Mouse (Mus musculus) limb, embryonic 14.5 days (tissue): Measurements from ENCODE around the gene Nthl1. TPM values are rescaled to one million over a fixed set of nuclear protein-coding genes. Genes with fewer than 3 reads are reported as not detected.

Source experiments
- ATAC-seq: fragments of 200-750 bp; cut with Nextera tagmentation; 2 replicates; pipeline ENCODE4 v1.8.0; 2017; ENCODE audit warnings: low read depth, moderate number of reproducible peaks, moderate TSS enrichment; ENCODE audit not compliant: low FRiP score
- DNase-seq: peaks from one replicate; pipeline ENCODE4 v3.0.0-alpha.2; 2015; ENCODE audit warnings: low spot score
- H3K27ac ChIP-seq: fragments of 300-500 bp; sonication (generic); replicated peaks from 2 replicates; pipeline ENCODE4 v1.5.1; 2014; ENCODE audit warnings: low read depth, mild to moderate bottlenecking, low read length, moderate library complexity, mixed read lengths
- H3K27me3 ChIP-seq: fragments of 300-500 bp; sonication (generic); 2 replicates; pipeline ENCODE4 v1.6.1; 2014; ENCODE audit warnings: low read length, mixed read lengths; ENCODE audit not compliant: control insufficient read depth, insufficient read depth
- H3K36me3 ChIP-seq: fragments of 300-500 bp; sonication (generic); 2 replicates; pipeline ENCODE4 v1.6.1; 2014; ENCODE audit warnings: mild to moderate bottlenecking, low read length, moderate library complexity, mixed read lengths; ENCODE audit not compliant: control insufficient read depth, insufficient read depth
- H3K4me1 ChIP-seq: fragments of 300-500 bp; sonication (generic); 2 replicates; pipeline ENCODE4 v1.6.1; 2014; ENCODE audit warnings: antibody characterized with exemption, low read length, mixed read lengths; ENCODE audit not compliant: control insufficient read depth, insufficient read depth
- H3K4me2 ChIP-seq: fragments of 300-500 bp; sonication (generic); replicated peaks from 2 replicates; pipeline ENCODE4 v1.6.1; 2014; ENCODE audit warnings: low read depth, mild to moderate bottlenecking, low read length, moderate library complexity; ENCODE audit not compliant: severe bottlenecking
- H3K4me3 ChIP-seq: fragments of 300-500 bp; sonication (generic); replicated peaks from 2 replicates; pipeline ENCODE4 v1.5.1; 2014; ENCODE audit warnings: low read length
- H3K9ac ChIP-seq: fragments of 300-500 bp; sonication (generic); 2 replicates; pipeline ENCODE4 v1.6.1; 2014; ENCODE audit warnings: mild to moderate bottlenecking, low read depth, low read length, moderate library complexity; ENCODE audit not compliant: severe bottlenecking
- H3K9me3 ChIP-seq: fragments of 300-500 bp; sonication (generic); 2 replicates; pipeline ENCODE4 v1.6.1; 2016; ENCODE audit warnings: low read length; ENCODE audit not compliant: control insufficient read depth
- POLR2A ChIP-seq: fragments of 200-500 bp; IDR thresholded peaks from 2 replicates; pipeline ENCODE4 v1.8.0; 2012; ENCODE audit warnings: inconsistent platforms, mild to moderate bottlenecking, moderate library complexity, borderline replicate concordance; ENCODE audit not compliant: insufficient read depth, insufficient read length; ENCODE audit errors: extremely low read depth
- WGBS: fragments of 180-500 bp; shearing (Covaris S2); extraction: QIAGEN DNeasy Blood & Tissue Kit; methylation state at CpG from one replicate; pipeline ENCODE4 v1.1.7; 2014; 5-methylcytosine and 5-hydroxymethylcytosine counted together
- polyA plus RNA-seq, 2 experiments: library from polyadenylated mRNA; depleted of rRNA in 1 of 2; stranded (reverse) in 1 of 2; unstranded in 1 of 2; fragments of >200 nt; fragmentation: Nextera tagmentation in 1 of 2; extraction: Ambion mirVana in 1 of 2; gene quantifications; 2 replicates each; pipeline versions ENCODE4 v1.2.1 to v1.2.3; 2012 to 2014

The Nthl1 gene
- polyA plus RNA-seq, 2 experiments: 17.8 to 30.0 TPM

- H3K27ac ChIP-seq: no peak overlapping the region
- no peak for DNase-seq
- no peak overlapping the region for H3K4me2 ChIP-seq
- no peaks in the 10 kb centered on the region for H3K27me3 ChIP-seq
- H3K36me3 ChIP-seq: peaks cover 25% of the 10 kb centered on the region
- H3K4me1 ChIP-seq: peaks cover 35% of the 10 kb centered on the region
- ATAC-seq: no peak
- 69% methylated on average over 5 of the region's 5 CpGs for WGBS
- no peak overlapping the region for H3K4me3 ChIP-seq
- TF ChIP-seq POLR2A: no peak
- H3K9ac ChIP-seq: no peak overlapping the region
- no peaks in the 10 kb centered on the region for H3K9me3 ChIP-seq
Measured at GRCm38 (mm10) chr17:24636781-24637481, 4.5 kb downstream of the Nthl1 start.

GRCm38 (mm10) chr17:24638214-24638613 is 5.7 kb downstream of the Nthl1 start:
- Histone ChIP-seq H3K4me1 (peaks cover 30% of the 10 kb centered on the region), H3K27ac (peak overlapping the region; percentile 94), H3K9ac (no peak overlapping the region), H3K4me3 (no peak overlapping the region), H3K4me2 (no peak overlapping the region), H3K27me3 (no peaks in the 10 kb centered on the region), H3K36me3 (peaks cover 37% of the 10 kb centered on the region), H3K9me3 (no peaks in the 10 kb centered on the region)
- DNase-seq (no peak), ATAC-seq (no peak)
- WGBS: 87% methylated on average over 4 of the region's 4 CpGs
- no peak for TF ChIP-seq POLR2A

- H3K4me3 ChIP-seq: no peak overlapping the region
Measured at GRCm38 (mm10) chr17:24638840-24639239, 6.4 kb downstream of the Nthl1 start.

GRCm38 (mm10) chr17:24639571-24639988 is 7.1 kb downstream of the Nthl1 start:
- Histone ChIP-seq H3K4me3 (no peak overlapping the region), H3K4me1 (peaks cover 36% of the 10 kb centered on the region)

More at GRCm38 (mm10) chr17:24638840-24639239, 6.4 kb downstream of the Nthl1 start:
- H3K4me1 ChIP-seq: peaks cover 29% of the 10 kb centered on the region
- TF ChIP-seq POLR2A: no peak
- peak overlapping the region; percentile 39; the same call in 1 of the 2 replicates for H3K4me2 ChIP-seq
- peak; percentile 39 for DNase-seq
- no peaks in the 10 kb centered on the region for H3K9me3 ChIP-seq
- H3K9ac ChIP-seq: peak overlapping the region; percentile 45; the same call in 1 of the 2 replicates
- peaks cover 41% of the 10 kb centered on the region for H3K36me3 ChIP-seq
- no peaks in the 10 kb centered on the region for H3K27me3 ChIP-seq
- ATAC-seq: peak; percentile 57; the same call in 1 of the 2 replicates
- WGBS: 33% methylated on average over 9 of the region's 9 CpGs
- H3K27ac ChIP-seq: peak overlapping the region; percentile 94

GRCm38 (mm10) chr17:24640119-24640518 is 7.6 kb downstream of the Nthl1 start:
- no peak overlapping the region for H3K4me2 ChIP-seq
- peak overlapping the region; percentile 94 for H3K27ac ChIP-seq
- peaks cover 41% of the 10 kb centered on the region for H3K36me3 ChIP-seq
- H3K27me3 ChIP-seq: no peaks in the 10 kb centered on the region
- no peak for DNase-seq
- peaks cover 41% of the 10 kb centered on the region for H3K4me1 ChIP-seq
- no peak overlapping the region for H3K4me3 ChIP-seq
- H3K9ac ChIP-seq: 0 out of 2 replicates have a peak overlapping the region, but pooled peaks have one; percentile 45
- no peak for TF ChIP-seq POLR2A
- no peaks in the 10 kb centered on the region for H3K9me3 ChIP-seq
- 82% methylated on average over 7 of the region's 7 CpGs for WGBS
- no peak for ATAC-seq

More at GRCm38 (mm10) chr17:24639571-24639988, 7.1 kb downstream of the Nthl1 start:
- Histone ChIP-seq H3K27me3 (no peaks in the 10 kb centered on the region), H3K4me2 (peak overlapping the region; percentile 39), H3K9ac (peak overlapping the region; percentile 45; the same call in 1 of the 2 replicates), H3K9me3 (no peaks in the 10 kb centered on the region), H3K36me3 (peaks cover 41% of the 10 kb centered on the region), H3K27ac (peak overlapping the region; percentile 94)
- peak; percentile 78 for ATAC-seq
- 13% methylated on average over 5 of the region's 5 CpGs for WGBS
- TF ChIP-seq POLR2A: peak; percentile 24; the same call in 1 of the 2 replicates
- peak; percentile 84 for DNase-seq
